Mouse (Mus musculus) embryonic facial prominence, embryonic 10.5 days (tissue): Measurements from ENCODE around the gene Krtap1-4. TPM values are rescaled to one million over a fixed set of nuclear protein-coding genes. Genes with fewer than 3 reads are reported as not detected.

Experiments
- polyA plus RNA-seq: library from polyadenylated mRNA; unstranded; fragments of >200 nt; fragmentation: Nextera tagmentation; extraction: Ambion mirVana; gene quantifications from 2 replicates; pipeline ENCODE4 v1.2.1, GENCODE M21; 2016

Krtap1-4 gene
- polyA plus RNA-seq, 1 experiment from 2014 or later: not detected

Other genes starting within 250 kb of the Krtap1-4 start
- 0.06 TPM in 1 of 2 replicates, not detected in the other for gene Krt26, start 245.7 kb downstream of the Krtap1-4 start, polyA plus RNA-seq
- 0.15 TPM in 1 of 2 replicates, not detected in the other for gene Krt27, start 232.6 kb downstream of the Krtap1-4 start, polyA plus RNA-seq
- 0.26 and 0.39 TPM in 2 replicates for gene Krt28, start 208.8 kb downstream of the Krtap1-4 start, polyA plus RNA-seq
- gene Krt10, start 194.3 kb downstream of the Krtap1-4 start, polyA plus RNA-seq: 18.6 and 25.3 TPM in 2 replicates
- gene Krt12, start 161.4 kb downstream of the Krtap1-4 start, polyA plus RNA-seq: not detected in 2 replicates
- 0.97 and 1.00 TPM in 2 replicates for gene Krt20, start 145.5 kb downstream of the Krtap1-4 start, polyA plus RNA-seq
- gene Krt23, start 90.5 kb downstream of the Krtap1-4 start, polyA plus RNA-seq: 0.21 and 0.31 TPM in 2 replicates
- gene Krt39, start 62.3 kb downstream of the Krtap1-4 start, polyA plus RNA-seq: not detected in 2 replicates
- not detected in 2 replicates for gene Krt40, start 40.5 kb downstream of the Krtap1-4 start, polyA plus RNA-seq
- not detected in 2 replicates for gene Krtap3-3, start 32.8 kb downstream of the Krtap1-4 start, polyA plus RNA-seq
- not detected in 2 replicates for gene Krtap3-2, start 26.8 kb downstream of the Krtap1-4 start, polyA plus RNA-seq
- gene Gm11939, start 24.2 kb downstream of the Krtap1-4 start, polyA plus RNA-seq: not detected in 2 replicates
- not detected in 2 replicates for gene Krtap3-1, start 17.0 kb downstream of the Krtap1-4 start, polyA plus RNA-seq
- not detected in 2 replicates for gene Krtap1-5, start 2.6 kb downstream of the Krtap1-4 start, polyA plus RNA-seq
- not detected in 2 replicates for gene Krtap1-3, start 7.7 kb upstream of the Krtap1-4 start, polyA plus RNA-seq
- not detected in 2 replicates for gene Krtap9-3, start 14.5 kb upstream of the Krtap1-4 start, polyA plus RNA-seq
- gene Gm11938, start 19.7 kb upstream of the Krtap1-4 start, polyA plus RNA-seq: not detected in 2 replicates
- not detected in 2 replicates for gene Gm11937, start 26.5 kb upstream of the Krtap1-4 start, polyA plus RNA-seq
- not detected in 2 replicates for gene Krtap2-4, start 31.2 kb upstream of the Krtap1-4 start, polyA plus RNA-seq
- not detected in 2 replicates for gene Gm11562, start 36.8 kb upstream of the Krtap1-4 start, polyA plus RNA-seq
- not detected in 2 replicates for gene Krtap4-1, start 44.6 kb upstream of the Krtap1-4 start, polyA plus RNA-seq
- not detected in 2 replicates for gene Krtap4-2, start 51.4 kb upstream of the Krtap1-4 start, polyA plus RNA-seq
- not detected in 2 replicates for gene Krtap4-7, start 60.4 kb upstream of the Krtap1-4 start, polyA plus RNA-seq
- gene Gm11555, start 66.6 kb upstream of the Krtap1-4 start, polyA plus RNA-seq: not detected in 2 replicates
- not detected in 2 replicates for gene Gm11563, start 75.3 kb upstream of the Krtap1-4 start, polyA plus RNA-seq
- not detected in 2 replicates for gene Krtap4-6, start 82.3 kb upstream of the Krtap1-4 start, polyA plus RNA-seq
- not detected in 2 replicates for gene Gm14190, start 107.1 kb upstream of the Krtap1-4 start, polyA plus RNA-seq
- not detected in 2 replicates for gene Gm14180, start 150.6 kb upstream of the Krtap1-4 start, polyA plus RNA-seq
- gene Gm11595, start 189.3 kb upstream of the Krtap1-4 start, polyA plus RNA-seq: not detected in 2 replicates
- gene Krtap4-8, start 197.1 kb upstream of the Krtap1-4 start, polyA plus RNA-seq: not detected in 2 replicates
- gene Krtap4-9, start 201.5 kb upstream of the Krtap1-4 start, polyA plus RNA-seq: not detected in 2 replicates
- gene Gm11596, start 209.8 kb upstream of the Krtap1-4 start, polyA plus RNA-seq: not detected in 2 replicates
- not detected in 2 replicates for gene Gm11569, start 215.3 kb upstream of the Krtap1-4 start, polyA plus RNA-seq
- gene Gm11554, start 220.8 kb upstream of the Krtap1-4 start, polyA plus RNA-seq: not detected in 2 replicates
- gene Krtap4-13, start 226.2 kb upstream of the Krtap1-4 start, polyA plus RNA-seq: not detected in 2 replicates
- gene Gm11564, start 232.0 kb upstream of the Krtap1-4 start, polyA plus RNA-seq: not detected in 2 replicates